Mouse (Mus musculus) thymus, adult 18-20 months (tissue): ENCODE data around the gene Krt2.

Experiments
- DNase-seq, 2 experiments: peaks; one replicate each; pipeline ENCODE4 v3.0.0; 2022; ENCODE audit warnings: mixed read lengths in 2 of 2

The Krt2 gene

GRCm38 (mm10) chr15:101772080-101772710 lies 45.8 kb downstream of the Krt2 start:
- no peak for DNase-seq

- DNase-seq, result no peak
Observed at GRCm38 (mm10) chr15:101770226-101770625, 47.7 kb downstream of the Krt2 start.
